Mouse (Mus musculus) heart, postnatal 0 days (tissue): Measurements from ENCODE around the gene Erp27. TPM values are rescaled to one million over a fixed set of nuclear protein-coding genes. Genes with fewer than 3 reads are reported as not detected.
A peak's percentile ranks its signal among the peaks of the same experiment; 100 is the strongest.

Experiments
- ATAC-seq: fragments of 200-750 bp; cut with Nextera tagmentation; 2 replicates; pipeline ENCODE4 v1.8.0; 2017; ENCODE audit warnings: low read depth, moderate number of reproducible peaks, moderate library complexity; ENCODE audit not compliant: insufficient read depth
- DNase-seq: peaks from one replicate; pipeline ENCODE4 v3.0.0-alpha.2; 2016; ENCODE audit warnings: low spot score
- H3K27ac ChIP-seq: fragments of 300-500 bp; sonication (generic); 2 replicates; pipeline ENCODE4 v1.5.1; 2014; ENCODE audit warnings: low read depth, mild to moderate bottlenecking
- H3K27me3 ChIP-seq: fragments of 300-500 bp; sonication (generic); 2 replicates; pipeline ENCODE4 v1.6.1; 2014; ENCODE audit warnings: low read length, mixed read lengths; ENCODE audit not compliant: control insufficient read depth, insufficient read depth
- H3K36me3 ChIP-seq: fragments of 300-500 bp; sonication (generic); replicated peaks from 2 replicates; pipeline ENCODE4 v1.6.1; 2014; ENCODE audit warnings: low read length, mixed read lengths; ENCODE audit not compliant: control insufficient read depth, insufficient read depth
- H3K4me1 ChIP-seq: fragments of 300-500 bp; sonication (generic); 2 replicates; pipeline ENCODE4 v1.6.1; 2014; ENCODE audit warnings: antibody characterized with exemption; ENCODE audit not compliant: control insufficient read depth, insufficient read depth
- H3K4me2 ChIP-seq: fragments of 300-500 bp; sonication (generic); 2 replicates; pipeline ENCODE4 v1.6.1; 2014; ENCODE audit warnings: low read depth, mild to moderate bottlenecking, low read length, moderate library complexity
- H3K4me3 ChIP-seq: fragments of 300-500 bp; sonication (generic); 2 replicates; pipeline ENCODE4 v1.5.1; 2014; ENCODE audit warnings: low read depth, low read length
- H3K9ac ChIP-seq: fragments of 300-500 bp; sonication (generic); replicated peaks from 2 replicates; pipeline ENCODE4 v1.6.1; 2014; ENCODE audit warnings: low read depth, low read length, mixed read lengths
- H3K9me3 ChIP-seq: fragments of 300-500 bp; sonication (generic); replicated peaks from 2 replicates; pipeline ENCODE4 v1.6.1; 2016; ENCODE audit warnings: low read length; ENCODE audit not compliant: control insufficient read depth
- CTCF ChIP-seq: IDR thresholded peaks from 2 replicates; pipeline ENCODE4 v1.5.1; 2016; ENCODE audit warnings: antibody characterized with exemption, control low read depth, low read depth
- EP300 ChIP-seq: IDR thresholded peaks from 2 replicates; pipeline ENCODE4 v1.6.1; 2016; ENCODE audit warnings: antibody characterized with exemption, low read depth
- WGBS: fragments of 180-500 bp; shearing (Covaris S2); extraction: QIAGEN DNeasy Blood & Tissue Kit; methylation state at CpG from one replicate; pipeline ENCODE4 v1.1.7; 2014; 5-methylcytosine and 5-hydroxymethylcytosine counted together
- polyA plus RNA-seq: library from polyadenylated mRNA; unstranded; fragments of >200 nt; fragmentation: Nextera tagmentation; extraction: Ambion mirVana; gene quantifications from 2 replicates; pipeline ENCODE4 v1.2.1, GENCODE M21; 2015
- total RNA-seq: library from RNA; depleted of rRNA; stranded (reverse); fragments of >200 nt; gene quantifications from 2 replicates; pipeline ENCODE4 v1.2.3, GENCODE M21; 2014; ENCODE audit warnings: low replicate concordance; rRNA removed

Gene Erp27
- total and polyA plus RNA-seq, 2 experiments from 2014 or later: 0.83 TPM; not detected in 1

DNA sequence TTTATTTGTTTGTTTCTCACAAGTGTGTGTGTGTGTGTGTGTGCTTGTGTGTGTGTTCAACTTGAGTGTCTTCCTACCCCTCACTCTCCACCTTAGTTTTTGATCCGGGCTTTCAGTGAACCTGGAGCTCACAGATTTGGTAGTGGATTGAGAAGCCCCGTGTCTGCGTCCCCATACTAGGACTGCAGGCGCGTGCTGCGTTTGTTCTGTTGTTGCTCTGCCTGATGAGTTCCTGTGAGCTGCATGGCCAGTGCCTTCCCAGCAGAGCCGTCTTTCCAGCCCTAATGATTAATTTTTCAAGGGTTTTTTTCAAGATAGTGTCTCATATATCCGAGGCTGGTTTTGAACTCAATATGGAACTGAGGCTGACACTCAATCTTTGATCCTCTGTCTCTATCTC lies 63.6 kb downstream of the Erp27 start:
- Histone ChIP-seq H3K4me3 (no peak overlapping the region), H3K27me3 (no peaks in the 10 kb centered on the region), H3K9ac (no peak overlapping the region), H3K9me3 (no peaks in the 10 kb centered on the region), H3K27ac (peak overlapping the region; percentile 90), H3K4me1 (peaks cover 18% of the 10 kb centered on the region; the same call in 1 of the 2 replicates), H3K4me2 (no peak overlapping the region), H3K36me3 (no peaks in the 10 kb centered on the region)
- TF ChIP-seq EP300 (no peak; the same call in 1 of the 2 replicates), CTCF (no peak)
- ATAC-seq (no peak), DNase-seq (peak; percentile 50)
- 43% methylated on average over 8 of the region's 8 CpGs for WGBS

- H3K27ac ChIP-seq: peak overlapping the region; percentile 90
- peak overlapping the region; percentile 53 for H3K4me2 ChIP-seq
- ATAC-seq (peak; percentile 59), DNase-seq (peak; percentile 86)
- peak overlapping the region; percentile 33 for H3K4me3 ChIP-seq
- H3K9ac ChIP-seq: peak overlapping the region; percentile 49
- H3K9me3 ChIP-seq: no peaks in the 10 kb centered on the region
- H3K36me3 ChIP-seq: no peaks in the 10 kb centered on the region
- WGBS: 4% methylated on average over 11 of the region's 11 CpGs
- no peak; the same call in 1 of the 2 replicates for TF ChIP-seq EP300
- TF ChIP-seq CTCF: no peak
- H3K27me3 ChIP-seq: no peaks in the 10 kb centered on the region
- H3K4me1 ChIP-seq: peaks cover 18% of the 10 kb centered on the region
Measured at GRCm38 (mm10) chr6:136857873-136858260, 64.1 kb downstream of the Erp27 start.

Other genes with a start within 250 kb of the Erp27 start
- not detected in 2 replicates for gene Gucy2c, start 140.4 kb downstream of the Erp27 start, total RNA-seq
- not detected in 2 replicates for gene Gucy2c, start 140.4 kb downstream of the Erp27 start, polyA plus RNA-seq
- gene Hist4h4, start 117.8 kb downstream of the Erp27 start, total RNA-seq: 88.7 and 119 TPM in 2 replicates
- gene Hist4h4, start 117.8 kb downstream of the Erp27 start, polyA plus RNA-seq: 0.34 and 0.37 TPM in 2 replicates
- 13.1 and 19.3 TPM in 2 replicates for gene H2afj, start 113.9 kb downstream of the Erp27 start, total RNA-seq
- gene H2afj, start 113.9 kb downstream of the Erp27 start, polyA plus RNA-seq: 88.8 and 88.9 TPM in 2 replicates
- gene BC049715, start 94.6 kb downstream of the Erp27 start, total RNA-seq: 0.04 and 0.43 TPM in 2 replicates
- gene BC049715, start 94.6 kb downstream of the Erp27 start, polyA plus RNA-seq: 1.4 and 2.5 TPM in 2 replicates
- 28.2 and 37.7 TPM in 2 replicates for gene Wbp11, start 93.9 kb downstream of the Erp27 start, total RNA-seq
- gene Wbp11, start 93.9 kb downstream of the Erp27 start, polyA plus RNA-seq: 51.1 and 52.7 TPM in 2 replicates
- gene Smco3, start 86.7 kb downstream of the Erp27 start, total RNA-seq: not detected in 2 replicates
- not detected in 2 replicates for gene Smco3, start 86.7 kb downstream of the Erp27 start, polyA plus RNA-seq
- 19.3 and 28.8 TPM in 2 replicates for gene Art4, start 64.4 kb downstream of the Erp27 start, total RNA-seq
- 8.7 and 11.4 TPM in 2 replicates for gene Art4, start 64.4 kb downstream of the Erp27 start, polyA plus RNA-seq
- gene Mgp, start 46.4 kb downstream of the Erp27 start, total RNA-seq: 344 and 362 TPM in 2 replicates
- 403 and 465 TPM in 2 replicates for gene Mgp, start 46.4 kb downstream of the Erp27 start, polyA plus RNA-seq
- 0.19 TPM in 1 of 2 replicates, not detected in the other for gene Pde6h, start 1.7 kb upstream of the Erp27 start, total RNA-seq
- gene Pde6h, start 1.7 kb upstream of the Erp27 start, polyA plus RNA-seq: 0.04 and 0.25 TPM in 2 replicates
- 42.2 and 45.9 TPM in 2 replicates for gene Arhgdib, start 19.7 kb upstream of the Erp27 start, total RNA-seq
- 56.7 and 58.8 TPM in 2 replicates for gene Arhgdib, start 19.7 kb upstream of the Erp27 start, polyA plus RNA-seq
- gene Rerg, start 248.3 kb upstream of the Erp27 start, total RNA-seq: 0.88 and 1.6 TPM in 2 replicates
- gene Rerg, start 248.3 kb upstream of the Erp27 start, polyA plus RNA-seq: 4.3 and 5.1 TPM in 2 replicates